Mouse (Mus musculus) heart, embryonic 10.5 days (tissue): Measurements from ENCODE around the gene Ccdc78. TPM values are rescaled to one million over a fixed set of nuclear protein-coding genes. Genes with fewer than 3 reads are reported as not detected.

Experiments
- DNase-seq: peaks from one replicate; pipeline ENCODE4 v3.0.0-alpha.2; 2017; ENCODE audit warnings: low spot score
- H3K27ac ChIP-seq: fragments of 300-500 bp; sonication (generic); 2 replicates; pipeline ENCODE4 v1.5.1; 2016; ENCODE audit warnings: mild to moderate bottlenecking
- H3K27me3 ChIP-seq: fragments of 300-500 bp; sonication (generic); 2 replicates; pipeline ENCODE4 v1.6.1; 2016; ENCODE audit warnings: mild to moderate bottlenecking; ENCODE audit not compliant: poor library complexity, insufficient read depth, severe bottlenecking
- H3K36me3 ChIP-seq: fragments of 300-500 bp; sonication (generic); 2 replicates; pipeline ENCODE4 v1.6.1; 2016; ENCODE audit warnings: mild to moderate bottlenecking, moderate library complexity
- H3K4me1 ChIP-seq: fragments of 300-500 bp; sonication (generic); 2 replicates; pipeline ENCODE4 v1.6.1; 2016; ENCODE audit warnings: mild to moderate bottlenecking
- H3K4me3 ChIP-seq: fragments of 300-500 bp; sonication (generic); 2 replicates; pipeline ENCODE4 v1.5.1; 2016; ENCODE audit warnings: mild to moderate bottlenecking, moderate library complexity
- H3K9me3 ChIP-seq: fragments of 300-500 bp; sonication (generic); 2 replicates; pipeline ENCODE4 v1.6.1; 2016; ENCODE audit warnings: mild to moderate bottlenecking, moderate library complexity
- WGBS: fragments of 180-500 bp; shearing (Covaris S2); methylation state at CpG from one replicate; pipeline ENCODE4 v1.1.7; 2016; 5-methylcytosine and 5-hydroxymethylcytosine counted together
- polyA plus RNA-seq: library from polyadenylated mRNA; unstranded; fragments of >200 nt; fragmentation: Nextera tagmentation; extraction: Ambion mirVana; gene quantifications from 2 replicates; pipeline ENCODE4 v1.2.1, GENCODE M21; 2016

Gene Ccdc78
- polyA plus RNA-seq, 1 experiment from 2014 or later: 0.18 TPM

DNA sequence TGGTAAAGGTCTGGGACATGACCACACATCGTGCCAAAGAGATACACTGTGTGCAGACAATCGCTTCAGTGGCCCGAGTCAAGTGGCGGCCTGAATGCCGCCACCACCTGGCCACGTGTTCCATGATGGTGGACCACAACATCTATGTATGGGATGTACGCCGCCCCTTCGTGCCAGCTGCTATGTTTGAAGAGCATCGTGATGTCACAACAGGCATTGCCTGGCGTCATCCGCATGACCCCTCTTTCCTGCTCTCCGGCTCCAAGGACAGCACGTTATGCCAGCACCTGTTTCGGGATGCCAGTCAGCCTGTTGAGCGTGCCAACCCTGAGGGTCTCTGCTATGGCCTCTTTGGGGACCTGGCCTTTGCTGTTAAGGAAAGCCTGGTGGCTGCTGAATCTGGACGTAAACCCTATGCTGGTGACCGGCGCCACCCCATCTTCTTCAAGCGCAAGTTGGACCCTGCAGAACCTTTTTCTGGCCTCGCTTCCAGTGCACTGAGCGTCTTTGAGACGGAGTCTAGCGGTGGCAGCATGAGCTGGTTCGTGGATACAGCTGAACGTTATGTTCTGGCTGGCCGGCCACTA lies 39.7 kb downstream of the Ccdc78 start:
- no peak overlapping the region for H3K27ac ChIP-seq
- no peak for DNase-seq
- no peak overlapping the region for H3K4me3 ChIP-seq
- 95% methylated on average over 27 of the region's 27 CpGs for WGBS
- H3K9me3 ChIP-seq: no peaks in the 10 kb centered on the region
- peaks cover 16% of the 10 kb centered on the region; the same call in 1 of the 2 replicates for H3K27me3 ChIP-seq
- H3K36me3 ChIP-seq: peaks cover 47% of the 10 kb centered on the region
- H3K4me1 ChIP-seq: peaks cover 72% of the 10 kb centered on the region

DNA sequence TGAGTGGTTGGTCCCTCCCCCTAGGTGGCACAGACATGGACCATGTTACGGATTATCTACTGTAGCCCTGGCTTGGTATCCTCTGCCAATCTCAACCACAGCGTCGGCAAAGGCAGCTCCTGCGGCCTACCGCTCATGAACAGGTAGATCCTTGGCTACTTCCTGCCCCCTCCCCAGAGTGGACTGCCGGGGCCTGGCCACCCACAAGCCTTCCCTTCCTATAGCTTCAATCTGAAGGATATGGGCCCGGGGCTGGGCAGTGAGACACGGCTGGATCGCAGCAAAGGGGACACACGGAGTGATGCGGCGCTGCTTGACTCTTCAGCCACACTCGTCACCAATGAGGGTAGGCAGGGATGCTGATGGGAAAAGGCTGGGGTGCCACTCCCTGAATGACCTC lies 40.6 kb downstream of the Ccdc78 start:
- 93% methylated on average over 13 of the region's 13 CpGs for WGBS
- DNase-seq: no peak
- Histone ChIP-seq H3K9me3 (no peaks in the 10 kb centered on the region), H3K4me1 (peaks cover 81% of the 10 kb centered on the region), H3K36me3 (peaks cover 55% of the 10 kb centered on the region), H3K27ac (no peak overlapping the region), H3K27me3 (peaks cover 8% of the 10 kb centered on the region; the same call in 1 of the 2 replicates), H3K4me3 (no peak overlapping the region)

DNA sequence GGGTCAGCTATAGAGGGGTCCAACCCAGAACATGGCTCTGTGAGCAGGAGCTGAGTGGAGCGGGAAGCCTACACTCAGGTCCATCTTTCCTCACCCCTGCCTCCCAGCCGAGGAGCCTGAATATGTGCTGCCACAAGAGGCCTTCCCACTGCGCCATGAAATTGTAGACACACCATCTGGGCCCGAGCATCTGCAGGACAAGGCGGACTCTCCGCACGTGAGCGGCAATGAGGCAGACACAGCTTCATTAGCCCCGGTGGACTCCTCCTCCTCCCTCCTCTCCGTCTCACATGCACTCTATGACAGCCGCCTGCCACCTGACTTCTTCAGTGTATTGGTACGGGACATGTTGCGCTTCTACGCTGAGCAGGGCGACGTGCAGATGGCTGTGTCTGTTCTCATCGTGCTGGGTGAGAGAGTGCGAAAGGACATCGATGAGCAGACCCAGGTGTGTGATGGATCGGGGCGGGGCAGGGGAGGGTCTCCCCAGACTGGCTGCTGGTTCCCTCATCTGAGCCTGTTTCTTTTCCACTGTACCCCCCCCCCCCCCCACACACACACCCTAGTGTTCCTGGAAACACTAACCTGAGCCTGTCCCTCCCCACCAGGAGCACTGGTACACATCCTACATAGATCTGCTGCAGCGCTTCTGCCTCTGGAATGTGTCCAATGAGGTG lies 41.3 kb downstream of the Ccdc78 start:
- Histone ChIP-seq H3K4me1 (peaks cover 82% of the 10 kb centered on the region), H3K27me3 (peaks cover 2% of the 10 kb centered on the region; the same call in 1 of the 2 replicates), H3K36me3 (peaks cover 55% of the 10 kb centered on the region), H3K9me3 (no peaks in the 10 kb centered on the region), H3K4me3 (peak overlapping the region; percentile 86; the same call in 1 of the 2 replicates), H3K27ac (no peak overlapping the region)
- no peak for DNase-seq
- 93% methylated on average over 22 of the region's 22 CpGs for WGBS

DNA sequence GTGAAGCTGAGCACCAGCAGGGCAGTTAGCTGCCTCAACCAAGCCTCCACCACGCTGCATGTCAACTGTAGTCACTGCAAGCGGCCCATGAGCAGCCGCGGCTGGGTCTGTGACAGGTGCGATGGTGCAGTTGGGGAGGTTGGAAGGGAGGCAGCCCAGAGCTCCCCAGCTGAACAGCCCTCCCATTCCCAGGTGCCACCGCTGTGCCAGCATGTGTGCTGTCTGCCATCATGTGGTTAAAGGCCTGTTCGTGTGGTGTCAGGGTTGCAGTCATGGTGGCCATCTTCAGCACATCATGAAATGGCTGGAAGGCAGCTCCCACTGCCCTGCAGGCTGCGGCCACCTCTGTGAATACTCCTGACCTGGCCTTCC lies 41.8 kb downstream of the Ccdc78 start:
- H3K9me3 ChIP-seq: no peaks in the 10 kb centered on the region
- H3K27ac ChIP-seq: peak overlapping the region; percentile 93
- DNase-seq: no peak
- peaks cover 82% of the 10 kb centered on the region for H3K4me1 ChIP-seq
- no peaks in the 10 kb centered on the region for H3K27me3 ChIP-seq
- peak overlapping the region; percentile 86 for H3K4me3 ChIP-seq
- H3K36me3 ChIP-seq: peaks cover 55% of the 10 kb centered on the region
- WGBS: 85% methylated on average over 8 of the region's 8 CpGs

DNA sequence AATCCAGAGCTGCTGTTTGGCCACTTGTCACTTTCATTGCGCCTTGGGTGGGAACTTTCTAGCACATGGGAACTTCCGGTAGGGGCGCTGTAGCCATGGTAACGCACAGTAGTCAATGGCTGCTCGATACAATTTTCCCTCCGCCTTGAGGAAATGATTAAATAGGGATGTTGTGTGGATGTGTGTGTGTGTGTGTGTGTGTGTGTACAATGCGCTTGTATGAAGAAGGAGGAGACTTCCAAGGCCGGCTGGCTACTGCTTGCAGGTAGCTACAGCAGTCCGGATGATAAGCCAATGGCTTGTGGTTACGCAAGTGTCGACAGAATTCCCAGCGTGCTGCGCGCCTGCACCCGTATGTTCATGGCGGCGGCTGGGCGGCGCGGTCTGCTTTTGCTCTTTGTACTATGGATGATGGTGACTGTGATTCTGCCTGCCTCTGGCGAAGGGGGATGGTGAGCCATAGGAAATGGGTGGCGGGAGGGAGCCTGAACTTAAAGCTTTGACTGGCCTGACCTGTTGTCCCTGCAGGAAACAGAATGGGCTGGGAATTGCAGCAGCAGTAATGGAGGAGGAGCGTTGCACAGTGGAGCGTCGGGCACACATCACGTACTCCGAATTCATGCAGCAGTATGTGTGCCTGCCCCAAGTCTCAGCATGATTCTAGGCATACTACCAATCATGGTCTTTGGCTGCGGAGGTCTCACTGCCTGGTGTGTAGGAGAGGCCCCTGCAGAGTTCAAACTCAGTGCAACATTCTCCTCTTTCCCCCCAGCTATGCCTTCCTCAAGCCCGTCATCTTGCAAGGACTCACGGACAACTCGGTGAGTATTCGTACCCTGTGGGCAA lies 42.6 kb downstream of the Ccdc78 start, which contains the start of gene Jmjd8:
TSS of gene Jmjd8 (plus strand) at position 156 of the 846 bp plus-strand sequence.
- Histone ChIP-seq H3K4me1 (peaks cover 84% of the 10 kb centered on the region), H3K27me3 (no peaks in the 10 kb centered on the region), H3K36me3 (peaks cover 55% of the 10 kb centered on the region), H3K9me3 (no peaks in the 10 kb centered on the region), H3K4me3 (peak within 1 kb of the TSS; percentile 86), H3K27ac (peak within 1 kb of the TSS; percentile 93)
- DNase-seq: peak; percentile 94
- under 1% methylated on average over 32 of the region's 32 CpGs for whole genome bisulfite sequencing

DNA sequence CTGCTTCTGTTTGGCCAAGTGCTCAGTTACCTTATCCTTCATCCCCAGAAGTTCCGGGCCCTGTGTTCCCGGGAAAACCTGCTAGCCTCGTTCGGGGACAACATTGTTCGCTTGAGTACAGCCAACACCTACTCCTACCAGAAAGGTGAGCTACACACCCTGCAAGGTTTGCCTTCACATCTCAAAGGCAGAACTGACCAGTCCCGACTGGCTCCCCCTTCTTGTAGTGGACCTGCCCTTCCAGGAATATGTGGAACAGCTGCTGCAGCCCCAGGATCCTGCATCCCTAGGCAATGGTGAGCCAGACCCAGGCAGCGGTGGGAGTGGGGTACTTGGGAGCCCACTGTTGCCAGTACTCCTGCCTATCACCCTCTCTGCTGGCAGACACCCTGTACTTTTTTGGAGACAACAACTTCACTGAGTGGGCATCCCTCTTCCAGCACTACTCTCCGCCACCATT lies 43.2 kb downstream of the Ccdc78 start:
- no peaks in the 10 kb centered on the region for H3K27me3 ChIP-seq
- peaks cover 55% of the 10 kb centered on the region for H3K36me3 ChIP-seq
- H3K9me3 ChIP-seq: no peaks in the 10 kb centered on the region
- WGBS: 37% methylated on average over 8 of the region's 8 CpGs
- peaks cover 84% of the 10 kb centered on the region for H3K4me1 ChIP-seq
- DNase-seq: no peak
- peak overlapping the region; percentile 93 for H3K27ac ChIP-seq
- peak overlapping the region; percentile 86 for H3K4me3 ChIP-seq

DNA sequence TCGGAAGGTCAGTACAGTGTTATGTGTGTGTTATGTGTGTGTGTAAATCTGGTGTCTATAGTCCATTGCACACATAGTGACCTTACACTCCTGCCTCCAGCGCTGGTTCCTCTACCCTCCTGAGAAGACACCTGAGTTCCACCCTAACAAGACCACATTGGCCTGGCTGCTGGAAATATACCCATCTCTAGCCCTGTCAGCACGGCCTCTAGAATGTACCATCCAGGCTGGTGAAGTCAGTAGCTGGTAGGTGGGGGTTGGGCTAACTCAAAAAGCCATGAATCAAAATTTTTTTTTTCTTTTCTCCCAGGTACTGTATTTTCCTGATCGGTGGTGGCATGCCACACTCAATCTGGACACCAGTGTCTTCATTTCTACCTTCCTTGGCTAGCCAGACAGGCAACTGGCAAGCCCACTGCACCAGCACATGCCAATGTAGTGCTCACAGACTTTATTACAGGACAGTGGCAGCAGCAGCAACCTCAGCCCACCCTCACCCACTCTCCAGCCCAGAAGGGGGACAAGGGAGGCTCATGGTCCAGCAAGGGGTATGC lies 43.9 kb downstream of the Ccdc78 start:
- H3K27ac ChIP-seq: 0 out of 2 replicates have a peak overlapping the region, but pooled peaks have one; percentile 31
- no peaks in the 10 kb centered on the region for H3K9me3 ChIP-seq
- H3K4me3 ChIP-seq: peak overlapping the region; percentile 86
- 87% methylated on average over 4 of the region's 4 CpGs for WGBS
- peaks cover 60% of the 10 kb centered on the region for H3K36me3 ChIP-seq
- no peaks in the 10 kb centered on the region for H3K27me3 ChIP-seq
- DNase-seq: no peak
- peaks cover 84% of the 10 kb centered on the region for H3K4me1 ChIP-seq

DNA sequence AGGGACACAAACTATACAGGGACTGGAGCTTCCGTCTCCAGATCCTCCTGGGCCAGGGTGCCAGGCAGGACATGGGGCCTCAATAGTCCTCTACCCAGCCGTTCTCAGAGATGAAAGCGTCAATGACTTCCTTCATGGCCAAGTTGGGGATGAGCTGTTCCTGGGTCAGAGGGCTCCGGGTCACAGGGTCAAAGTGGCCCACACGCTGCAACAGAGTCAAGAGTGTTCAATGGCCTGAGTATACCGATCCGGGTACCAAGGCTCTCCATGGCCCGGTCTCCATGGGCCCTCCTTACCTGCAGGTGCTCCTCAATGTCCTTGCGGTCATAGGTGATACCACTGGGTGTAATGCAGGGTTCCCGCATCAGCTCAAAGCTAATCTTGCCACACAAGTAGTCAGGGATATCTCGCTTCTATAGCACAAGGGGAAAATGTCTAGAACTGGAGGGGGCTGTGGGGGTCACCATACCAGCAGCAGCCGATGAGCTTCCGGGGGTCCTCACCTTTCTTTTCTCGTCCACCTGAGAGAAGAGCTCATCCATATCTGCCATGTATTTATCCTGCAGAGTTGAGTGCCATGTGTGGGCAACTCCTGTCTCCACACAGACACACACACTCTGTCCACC lies 44.5 kb downstream of the Ccdc78 start:
- H3K27me3 ChIP-seq: no peaks in the 10 kb centered on the region
- WGBS: 89% methylated on average over 14 of the region's 14 CpGs
- H3K4me3 ChIP-seq: peak overlapping the region; percentile 86
- peaks cover 84% of the 10 kb centered on the region for H3K4me1 ChIP-seq
- H3K27ac ChIP-seq: no peak overlapping the region
- DNase-seq: no peak
- peaks cover 60% of the 10 kb centered on the region for H3K36me3 ChIP-seq
- no peaks in the 10 kb centered on the region for H3K9me3 ChIP-seq

DNA sequence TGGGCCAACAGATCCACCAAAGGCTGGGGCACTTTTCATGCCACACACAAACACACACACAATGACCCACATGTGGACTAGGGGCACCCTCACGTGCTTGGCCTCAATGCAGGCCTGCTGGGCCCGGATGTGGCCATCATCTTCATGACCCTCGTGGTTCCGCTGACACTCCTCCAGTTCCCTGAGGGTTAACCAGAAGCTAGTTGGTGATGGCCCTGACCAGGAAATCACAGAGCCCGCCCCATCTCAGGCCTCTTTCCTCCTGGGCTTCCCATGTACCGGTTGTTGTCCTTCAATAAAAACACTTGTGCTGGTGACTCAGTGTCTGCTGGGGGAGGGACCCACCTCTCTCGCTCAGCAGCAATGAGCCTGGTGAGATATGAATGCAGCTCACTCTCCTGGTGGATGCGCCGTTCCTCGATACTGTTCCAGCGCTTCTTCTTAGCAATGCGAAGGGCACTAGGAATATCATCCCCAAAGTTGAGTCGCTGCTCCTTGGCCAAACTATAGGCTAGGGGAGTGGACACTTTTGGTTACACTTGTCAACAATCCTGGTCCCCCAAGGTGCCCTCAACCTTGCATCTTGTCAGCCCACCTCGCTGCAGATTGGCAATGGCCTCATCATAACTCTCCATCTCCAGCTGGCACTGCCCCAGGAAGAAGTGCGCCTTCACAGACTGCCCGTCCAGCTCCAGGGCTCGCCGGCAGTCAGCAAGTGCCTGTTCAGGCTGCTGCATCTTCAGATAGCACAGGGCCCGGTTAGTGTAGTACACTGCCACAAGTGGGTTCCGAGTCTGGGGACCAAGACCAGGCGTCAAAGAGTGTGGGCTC lies 45.3 kb downstream of the Ccdc78 start:
- Histone ChIP-seq H3K27me3 (no peaks in the 10 kb centered on the region), H3K4me3 (peak overlapping the region; percentile 86), H3K36me3 (peaks cover 57% of the 10 kb centered on the region), H3K9me3 (no peaks in the 10 kb centered on the region), H3K4me1 (peaks cover 84% of the 10 kb centered on the region), H3K27ac (peak overlapping the region; percentile 98)
- WGBS: 53% methylated on average over 21 of the region's 21 CpGs
- no peak for DNase-seq

DNA sequence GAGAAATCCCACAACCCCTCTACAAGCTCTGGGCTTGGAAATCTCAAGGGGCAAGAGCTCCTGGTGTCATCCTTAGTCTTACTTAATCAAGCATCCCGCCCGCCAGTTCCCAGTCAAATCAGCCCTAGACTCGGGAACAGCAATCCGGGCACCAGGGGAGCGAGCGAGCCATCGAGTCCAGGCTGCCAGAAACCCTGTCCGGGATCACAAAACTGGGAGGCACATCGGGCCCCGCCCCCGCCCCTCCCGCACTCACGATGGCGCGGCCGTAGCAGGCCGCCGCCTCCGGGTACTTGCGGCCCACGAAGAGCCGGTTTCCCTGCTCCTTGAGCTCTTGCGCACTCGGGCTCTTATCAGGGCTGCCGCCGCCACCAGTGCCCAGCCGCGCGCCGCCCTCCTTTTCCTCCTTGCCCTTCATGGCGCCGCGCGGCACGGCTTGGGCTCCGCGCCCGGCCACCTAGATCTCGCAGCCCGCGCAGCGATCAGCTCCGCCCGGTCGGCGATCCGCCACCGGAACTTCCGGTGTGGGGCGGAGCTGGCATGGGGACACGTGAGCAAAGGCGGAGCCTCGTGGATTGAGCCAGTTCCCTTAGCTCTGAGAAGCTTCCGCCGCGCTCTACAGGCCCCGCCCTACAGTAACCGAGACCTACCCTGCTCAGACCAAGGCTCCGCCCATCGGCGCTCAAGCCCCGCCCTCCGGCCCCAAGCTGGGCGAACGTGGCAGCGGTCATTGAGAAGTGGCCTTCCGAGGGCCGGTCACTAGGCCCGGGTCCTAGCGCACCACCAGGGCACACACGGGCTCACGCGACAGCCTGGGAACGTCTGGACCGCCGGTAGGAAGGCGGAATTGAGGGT lies 46.3 kb downstream of the Ccdc78 start:
- Histone ChIP-seq H3K27ac (peak overlapping the region; percentile 98), H3K4me3 (peak overlapping the region; percentile 86), H3K27me3 (no peaks in the 10 kb centered on the region), H3K4me1 (peaks cover 84% of the 10 kb centered on the region), H3K36me3 (peaks cover 48% of the 10 kb centered on the region), H3K9me3 (no peaks in the 10 kb centered on the region)
- peak; percentile 100 for DNase-seq
- under 1% methylated on average over 77 of the region's 77 CpGs for WGBS

DNA sequence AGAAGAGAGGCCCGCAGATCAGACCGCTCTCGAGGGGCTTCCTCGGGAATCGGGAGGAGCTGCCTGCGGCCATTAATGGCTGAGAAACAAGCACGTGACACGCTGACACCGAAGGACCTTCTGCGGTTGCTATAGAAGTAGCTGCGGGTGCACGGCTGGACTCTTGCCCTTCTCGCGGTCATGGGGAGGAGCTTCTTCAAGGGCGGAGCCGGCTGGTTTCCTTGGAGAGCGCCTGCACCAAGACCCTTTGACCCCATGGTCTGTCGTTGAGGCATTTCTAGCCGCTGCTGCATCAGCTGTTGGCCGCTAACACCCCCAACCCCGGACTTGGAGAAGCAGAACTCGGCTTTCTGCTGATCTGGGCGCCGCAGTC lies 46.9 kb downstream of the Ccdc78 start, which contains the start of gene Stub1:
TSS of gene Stub1 (minus strand) at position 114 of the 373 bp plus-strand sequence.
- H3K9me3 ChIP-seq: no peaks in the 10 kb centered on the region
- H3K36me3 ChIP-seq: peaks cover 48% of the 10 kb centered on the region
- peak within 1 kb of the TSS; percentile 86 for H3K4me3 ChIP-seq
- H3K27ac ChIP-seq: peak within 1 kb of the TSS; percentile 98
- H3K4me1 ChIP-seq: peaks cover 84% of the 10 kb centered on the region
- H3K27me3 ChIP-seq: no peaks in the 10 kb centered on the region
- under 1% methylated on average over 24 of the region's 24 CpGs for WGBS
- DNase-seq: peak; percentile 98
